Mouse (Mus musculus) left cerebral cortex, adult 8-10 months (tissue): Measurements from ENCODE around the gene Mdm1. TPM values are rescaled to one million over a fixed set of nuclear protein-coding genes. Genes with fewer than 3 reads are reported as not detected.
"Not testable (repeated sequence)": the region's sequence is repeated elsewhere in the genome, so short reads cannot be mapped to it uniquely, and the experiment has no call there.

ENCODE experiments used
- DNase-seq, 2 experiments: peaks; one replicate each; pipeline ENCODE4 v3.0.0; 2022; ENCODE audit warnings: low spot score in 2 of 2
- total RNA-seq, 4 experiments: library from RNA; stranded (reverse); gene quantifications; 2 replicates each; pipeline ENCODE4 v1.2.4; 2022

The Mdm1 gene
- total RNA-seq, 4 experiments from 2014 or later: 6.2 to 9.9 (median 7.2) TPM

- DNase-seq: not testable (repeated sequence)
Measured at GRCm38 (mm10) chr10:118215719-118216393, 74.2 kb downstream of the Mdm1 start.

Other genes starting within 250 kb of the Mdm1 start
- under 1 TPM in 1 of 4 experiments, not detected in 3; 0.46 TPM for gene Il22, start 63.1 kb downstream of the Mdm1 start, total RNA-seq
- gene Gm32717, start 99.0 kb downstream of the Mdm1 start, total RNA-seq: under 1 TPM; 0.57 to 1.00 (median 0.76) TPM
- under 1 TPM; 0.57 to 1.00 (median 0.76) TPM for gene Gm32802, start 116.9 kb downstream of the Mdm1 start, total RNA-seq
- gene Iltifb, start 153.2 kb downstream of the Mdm1 start, total RNA-seq: not detected
- not detected for gene Gm9040, start 185.2 kb downstream of the Mdm1 start, total RNA-seq
- not detected for gene Gm9044, start 190.6 kb downstream of the Mdm1 start, total RNA-seq
- not detected for gene Gm9045, start 196.0 kb downstream of the Mdm1 start, total RNA-seq
- not detected for gene Gm9046, start 201.4 kb downstream of the Mdm1 start, total RNA-seq
- gene Gm9048, start 206.9 kb downstream of the Mdm1 start, total RNA-seq: not detected
- not detected for gene Gm9049, start 212.3 kb downstream of the Mdm1 start, total RNA-seq